Mouse (Mus musculus) heart, embryonic 12.5 days (tissue): Measurements from ENCODE around the gene Olfr1367. TPM values are rescaled to one million over a fixed set of nuclear protein-coding genes. Genes with fewer than 3 reads are reported as not detected.

Experiments
- ATAC-seq: fragments of 200-750 bp; cut with Nextera tagmentation; 2 replicates; pipeline ENCODE4 v1.8.0; 2017; ENCODE audit warnings: moderate TSS enrichment, moderate library complexity; ENCODE audit not compliant: insufficient number of reproducible peaks, low FRiP score
- H3K27ac ChIP-seq: fragments of 300-500 bp; sonication (generic); 2 replicates; pipeline ENCODE4 v1.5.1; 2016; ENCODE audit warnings: mild to moderate bottlenecking, moderate library complexity; ENCODE audit not compliant: poor library complexity, severe bottlenecking
- H3K27me3 ChIP-seq: fragments of 300-500 bp; sonication (generic); replicated peaks from 2 replicates; pipeline ENCODE4 v1.6.1; 2016; ENCODE audit warnings: mild to moderate bottlenecking, moderate library complexity
- H3K36me3 ChIP-seq: fragments of 300-500 bp; sonication (generic); 2 replicates; pipeline ENCODE4 v1.6.1; 2016; ENCODE audit warnings: mild to moderate bottlenecking, moderate library complexity
- H3K4me1 ChIP-seq: fragments of 300-500 bp; sonication (generic); replicated peaks from 2 replicates; pipeline ENCODE4 v1.6.1; 2016; ENCODE audit warnings: mild to moderate bottlenecking
- H3K4me2 ChIP-seq: fragments of 300-500 bp; sonication (generic); 2 replicates; pipeline ENCODE4 v1.6.1; 2016; ENCODE audit warnings: mild to moderate bottlenecking, moderate library complexity
- H3K4me3 ChIP-seq: fragments of 300-500 bp; sonication (generic); 2 replicates; pipeline ENCODE4 v1.5.1; 2016; ENCODE audit warnings: mild to moderate bottlenecking
- H3K9ac ChIP-seq: fragments of 300-500 bp; sonication (generic); 2 replicates; pipeline ENCODE4 v1.6.1; 2016; ENCODE audit warnings: mild to moderate bottlenecking, moderate library complexity
- H3K9me3 ChIP-seq: fragments of 300-500 bp; sonication (generic); replicated peaks from 2 replicates; pipeline ENCODE4 v1.6.1; 2016; ENCODE audit warnings: mild to moderate bottlenecking, moderate library complexity
- WGBS: fragments of 180-500 bp; shearing (Covaris S2); methylation state at CpG from one replicate; pipeline ENCODE4 v1.1.7; 2016; 5-methylcytosine and 5-hydroxymethylcytosine counted together
- polyA plus RNA-seq: library from polyadenylated mRNA; unstranded; fragments of >200 nt; fragmentation: Nextera tagmentation; extraction: Ambion mirVana; gene quantifications from 2 replicates; pipeline ENCODE4 v1.2.1, GENCODE M21; 2016

The Olfr1367 gene
- polyA plus RNA-seq, 1 experiment from 2014 or later, result not detected

GRCm38 (mm10) chr13:21326191-21326590 is 20.5 kb upstream of the Olfr1367 start:
- WGBS, result 5% methylated on average over 4 of the region's 4 CpGs
- peak overlapping the region; percentile 65 for H3K4me3 ChIP-seq
- ATAC-seq, result no peak

GRCm38 (mm10) chr13:21326657-21327211 is 20.0 kb upstream of the Olfr1367 start:
- H3K27ac ChIP-seq, result no peak overlapping the region
- H3K4me3 ChIP-seq, result peak overlapping the region; percentile 65
- H3K4me2 ChIP-seq, result peak overlapping the region; percentile 71
- no peaks in the 10 kb centered on the region for H3K9me3 ChIP-seq
- H3K4me1 ChIP-seq, result peaks cover 3% of the 10 kb centered on the region; the same call in 1 of the 2 replicates
- no peaks in the 10 kb centered on the region for H3K36me3 ChIP-seq
- peak; percentile 59; the same call in 1 of the 2 replicates for ATAC-seq
- H3K27me3 ChIP-seq, result no peaks in the 10 kb centered on the region
- WGBS, result under 1% methylated on average over 24 of the region's 24 CpGs
- H3K9ac ChIP-seq, result peak overlapping the region; percentile 69

More at GRCm38 (mm10) chr13:21326191-21326590, 20.5 kb upstream of the Olfr1367 start:
- Histone ChIP-seq H3K9me3 (no peaks in the 10 kb centered on the region), H3K4me1 (peaks cover 3% of the 10 kb centered on the region; the same call in 1 of the 2 replicates), H3K9ac (no peak overlapping the region), H3K36me3 (no peaks in the 10 kb centered on the region), H3K4me2 (peak overlapping the region; percentile 71), H3K27ac (no peak overlapping the region), H3K27me3 (no peaks in the 10 kb centered on the region)

GRCm38 (mm10) chr13:21327424-21327823 is 19.3 kb upstream of the Olfr1367 start:
- Histone ChIP-seq H3K27me3 (no peaks in the 10 kb centered on the region), H3K4me1 (no peaks in the 10 kb centered on the region; the same call in 1 of the 2 replicates), H3K9me3 (no peaks in the 10 kb centered on the region), H3K27ac (no peak overlapping the region), H3K9ac (peak overlapping the region; percentile 69; the same call in 1 of the 2 replicates), H3K36me3 (no peaks in the 10 kb centered on the region), H3K4me3 (peak overlapping the region; percentile 65), H3K4me2 (peak overlapping the region; percentile 71)
- WGBS, result under 1% methylated on average over 9 of the region's 9 CpGs
- ATAC-seq, result no peak

GRCm38 (mm10) chr13:21350593-21350992 is 3.9 kb downstream of the Olfr1367 start:
- ATAC-seq, result no peak
- Histone ChIP-seq H3K4me2 (no peak overlapping the region), H3K36me3 (no peaks in the 10 kb centered on the region), H3K4me1 (no peaks in the 10 kb centered on the region; the same call in 1 of the 2 replicates), H3K27ac (no peak overlapping the region), H3K27me3 (no peaks in the 10 kb centered on the region), H3K9me3 (no peaks in the 10 kb centered on the region), H3K9ac (no peak overlapping the region), H3K4me3 (no peak overlapping the region)

GRCm38 (mm10) chr13:21362621-21363248 is 16.0 kb downstream of the Olfr1367 start, which contains the start of gene Zscan12:
Gene Zscan12 (plus strand): TSS chr13:21362820.
- peaks cover 17% of the 10 kb centered on the region for H3K4me1 ChIP-seq
- no peaks in the 10 kb centered on the region for H3K9me3 ChIP-seq
- peaks cover 15% of the 10 kb centered on the region for H3K36me3 ChIP-seq
- under 1% methylated on average over 29 of the region's 29 CpGs for WGBS
- peak within 1 kb of the TSS; percentile 64 for H3K4me3 ChIP-seq
- H3K27me3 ChIP-seq, result no peaks in the 10 kb centered on the region; the same call in 1 of the 2 replicates
- peak; percentile 96 for ATAC-seq
- peak within 1 kb of the TSS; percentile 69 for H3K4me2 ChIP-seq
- peak within 1 kb of the TSS; percentile 72 for H3K27ac ChIP-seq
- H3K9ac ChIP-seq, result peak within 1 kb of the TSS; percentile 81

- H3K9me3 ChIP-seq, result no peaks in the 10 kb centered on the region
- ATAC-seq, result 0 out of 2 replicates have a peak, but pooled peaks have one; percentile 49
- H3K4me3 ChIP-seq, result peak overlapping the region; percentile 64
- H3K27me3 ChIP-seq, result no peaks in the 10 kb centered on the region; the same call in 1 of the 2 replicates
- H3K27ac ChIP-seq, result no peak overlapping the region
- H3K4me2 ChIP-seq, result peak overlapping the region; percentile 69
- WGBS, result 49% methylated on average over 12 of the region's 12 CpGs
- peaks cover 20% of the 10 kb centered on the region for H3K4me1 ChIP-seq
- H3K36me3 ChIP-seq, result peaks cover 20% of the 10 kb centered on the region
- no peak overlapping the region for H3K9ac ChIP-seq
Measured at GRCm38 (mm10) chr13:21363719-21364118, 17.0 kb downstream of the Olfr1367 start.

GRCm38 (mm10) chr13:21366635-21367034 is 19.9 kb downstream of the Olfr1367 start:
- H3K4me2 ChIP-seq, result no peak overlapping the region
- H3K27ac ChIP-seq, result no peak overlapping the region
- 0 out of 2 replicates have a peak overlapping the region, but pooled peaks have one; percentile 36 for H3K9ac ChIP-seq
- no peak for ATAC-seq
- no peak overlapping the region for H3K4me3 ChIP-seq
- H3K4me1 ChIP-seq, result peaks cover 20% of the 10 kb centered on the region
- WGBS, result 51% methylated on average over 6 of the region's 6 CpGs
- no peaks in the 10 kb centered on the region for H3K27me3 ChIP-seq
- H3K9me3 ChIP-seq, result no peaks in the 10 kb centered on the region
- peaks cover 47% of the 10 kb centered on the region for H3K36me3 ChIP-seq

- H3K4me2 ChIP-seq, result no peak overlapping the region
- H3K9ac ChIP-seq, result no peak overlapping the region
- no peaks in the 10 kb centered on the region for H3K27me3 ChIP-seq
- ATAC-seq, result no peak
- WGBS, result 85% methylated on average over 2 of the region's 2 CpGs
- no peaks in the 10 kb centered on the region for H3K9me3 ChIP-seq
- peaks cover 12% of the 10 kb centered on the region for H3K4me1 ChIP-seq
- H3K36me3 ChIP-seq, result peaks cover 31% of the 10 kb centered on the region
- H3K4me3 ChIP-seq, result no peak overlapping the region
- no peak overlapping the region for H3K27ac ChIP-seq
Measured at GRCm38 (mm10) chr13:21372700-21373099, 26.0 kb downstream of the Olfr1367 start.

GRCm38 (mm10) chr13:21377773-21378172 is 31.1 kb downstream of the Olfr1367 start:
- Histone ChIP-seq H3K9ac (no peak overlapping the region), H3K4me1 (peaks cover 8% of the 10 kb centered on the region), H3K27me3 (no peaks in the 10 kb centered on the region), H3K9me3 (no peaks in the 10 kb centered on the region), H3K4me3 (no peak overlapping the region), H3K4me2 (no peak overlapping the region), H3K27ac (no peak overlapping the region), H3K36me3 (no peaks in the 10 kb centered on the region)
- ATAC-seq, result no peak
- 82% methylated on average over 2 of the region's 2 CpGs for WGBS

- no peak overlapping the region for H3K9ac ChIP-seq
- no peak overlapping the region for H3K4me3 ChIP-seq
- 85% methylated on average over 1 of the region's 1 CpGs for WGBS
- no peak overlapping the region for H3K4me2 ChIP-seq
- H3K9me3 ChIP-seq, result peaks cover 5% of the 10 kb centered on the region; the same call in 1 of the 2 replicates
- peaks cover 80% of the 10 kb centered on the region for H3K36me3 ChIP-seq
- no peaks in the 10 kb centered on the region for H3K27me3 ChIP-seq
- no peak overlapping the region for H3K27ac ChIP-seq
- peaks cover 5% of the 10 kb centered on the region for H3K4me1 ChIP-seq
- no peak for ATAC-seq
Measured at GRCm38 (mm10) chr13:21395211-21395610, 48.5 kb downstream of the Olfr1367 start.

- WGBS, result 94% methylated on average over 6 of the region's 6 CpGs
- peaks cover 5% of the 10 kb centered on the region; the same call in 1 of the 2 replicates for H3K9me3 ChIP-seq
- H3K4me3 ChIP-seq, result no peak overlapping the region
- H3K27me3 ChIP-seq, result no peaks in the 10 kb centered on the region
- H3K4me2 ChIP-seq, result no peak overlapping the region
- H3K36me3 ChIP-seq, result peaks cover 78% of the 10 kb centered on the region
- ATAC-seq, result no peak
- H3K27ac ChIP-seq, result no peak overlapping the region
- no peak overlapping the region for H3K9ac ChIP-seq
- H3K4me1 ChIP-seq, result peaks cover 5% of the 10 kb centered on the region
Measured at GRCm38 (mm10) chr13:21395623-21396022, 48.9 kb downstream of the Olfr1367 start.
